Mouse (Mus musculus): ENCODE results near the gene Mta3. TPM values are rescaled to one million over a fixed set of nuclear protein-coding genes. Genes with fewer than 3 reads are reported as not detected.

The Mta3 gene
- total and polyA plus RNA-seq, 2 experiments from 2014 or later, result 35.7 to 38.9 TPM

GRCm38 (mm10) chr17:83753112-83753899, 47.3 kb downstream of the Mta3 start:
- H3K9me3 ChIP-seq (ENCODE audit: low read length), result no peaks in the 10 kb centered on the region
- ATAC-seq, result peak; percentile 16; the same call in 1 of the 2 replicates
- no peak overlapping the region for H3K9ac ChIP-seq
- no peaks in the 10 kb centered on the region for H3K27me3 ChIP-seq (ENCODE audit: insufficient read depth, low read length)
- DNase-seq, result no peak
- peaks cover 3% of the 10 kb centered on the region for H3K36me3 ChIP-seq (ENCODE audit: insufficient read depth)
- whole genome bisulfite sequencing, result 35% methylated on average over 11 of the region's 11 CpGs
- no peak overlapping the region for H3K4me2 ChIP-seq (ENCODE audit: low read depth)
- no peaks in the 10 kb centered on the region for H3K4me1 ChIP-seq (ENCODE audit: insufficient read depth)
- H3K4me3 ChIP-seq (ENCODE audit: low read depth, low read length), result no peak overlapping the region
- no peak overlapping the region for H3K27ac ChIP-seq (ENCODE audit: low read depth, low read length)
- TF ChIP-seq CTCF (IDR thresholded peaks at IDR 0.05; ENCODE audit: low read depth), result no peak

DNA sequence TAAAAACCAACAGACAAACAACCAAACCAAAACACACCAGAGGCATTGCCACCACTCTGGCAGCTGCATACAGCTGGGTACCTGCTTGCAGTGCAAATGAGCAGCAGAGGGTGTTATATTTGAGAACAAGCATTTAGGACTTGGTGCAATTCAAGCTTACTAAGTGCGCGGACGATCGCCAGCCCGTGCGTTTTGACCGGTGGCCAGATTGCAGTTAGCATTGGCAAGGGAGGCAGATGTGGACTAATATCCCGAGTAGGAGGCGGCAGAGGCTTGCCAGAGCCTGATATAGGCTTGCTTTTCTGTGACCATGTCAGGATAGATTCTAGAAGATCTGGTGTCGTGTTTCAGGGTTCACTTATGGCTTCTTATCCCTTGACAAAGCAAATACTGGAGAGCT, 52.1 kb downstream of the Mta3 start:
- 87% methylated on average over 10 of the region's 10 CpGs for WGBS

DNA sequence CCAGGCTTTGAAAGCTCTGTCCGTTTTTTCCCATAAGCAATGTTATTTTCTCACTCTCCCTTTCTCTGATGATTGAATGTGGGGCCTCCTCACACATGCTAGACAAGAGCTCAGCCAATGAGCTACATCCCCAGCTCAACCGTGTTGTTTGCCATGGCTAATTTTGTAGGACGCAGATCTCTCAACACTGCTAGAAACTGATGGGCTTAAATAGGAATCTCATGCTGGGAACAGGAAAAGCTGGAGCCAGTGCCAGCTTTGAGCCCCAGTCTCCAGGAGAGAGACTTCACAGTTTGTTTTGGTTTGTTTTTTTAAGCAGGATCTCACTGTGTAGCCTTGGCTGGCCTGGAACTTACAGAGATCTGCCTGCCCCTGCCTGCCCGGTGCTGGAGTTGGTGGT, 53.6 kb downstream of the Mta3 start:
- WGBS, result 48% methylated on average over 4 of the region's 4 CpGs
- Histone ChIP-seq H3K27me3 (ENCODE audit: insufficient read depth, low read length) (no peaks in the 10 kb centered on the region), H3K27ac (ENCODE audit: low read depth, low read length) (no peak overlapping the region), H3K9ac (no peak overlapping the region), H3K4me2 (ENCODE audit: low read depth) (no peak overlapping the region), H3K4me1 (ENCODE audit: insufficient read depth) (no peaks in the 10 kb centered on the region), H3K4me3 (ENCODE audit: low read depth, low read length) (no peak overlapping the region), H3K9me3 (ENCODE audit: low read length) (no peaks in the 10 kb centered on the region), H3K36me3 (ENCODE audit: insufficient read depth) (peaks cover 6% of the 10 kb centered on the region)
- peak; percentile 36 for DNase-seq
- ATAC-seq, result peak; percentile 55; the same call in 1 of the 2 replicates
- no peak for TF ChIP-seq CTCF (IDR thresholded peaks at IDR 0.05; ENCODE audit: low read depth)

More for the DNA sequence above, 52.1 kb downstream of the Mta3 start:
- no peak for TF ChIP-seq CTCF (IDR thresholded peaks at IDR 0.05; ENCODE audit: low read depth)
- H3K9ac ChIP-seq, result no peak overlapping the region
- DNase-seq (no peak), ATAC-seq (no peak)
- H3K36me3 ChIP-seq (ENCODE audit: insufficient read depth), result peaks cover 3% of the 10 kb centered on the region
- no peak overlapping the region for H3K4me3 ChIP-seq (ENCODE audit: low read depth, low read length)
- H3K27me3 ChIP-seq (ENCODE audit: insufficient read depth, low read length), result no peaks in the 10 kb centered on the region
- H3K27ac ChIP-seq (ENCODE audit: low read depth, low read length), result no peak overlapping the region
- no peaks in the 10 kb centered on the region for H3K4me1 ChIP-seq (ENCODE audit: insufficient read depth)
- no peak overlapping the region for H3K4me2 ChIP-seq (ENCODE audit: low read depth)
- H3K9me3 ChIP-seq (ENCODE audit: low read length), result no peaks in the 10 kb centered on the region

DNA sequence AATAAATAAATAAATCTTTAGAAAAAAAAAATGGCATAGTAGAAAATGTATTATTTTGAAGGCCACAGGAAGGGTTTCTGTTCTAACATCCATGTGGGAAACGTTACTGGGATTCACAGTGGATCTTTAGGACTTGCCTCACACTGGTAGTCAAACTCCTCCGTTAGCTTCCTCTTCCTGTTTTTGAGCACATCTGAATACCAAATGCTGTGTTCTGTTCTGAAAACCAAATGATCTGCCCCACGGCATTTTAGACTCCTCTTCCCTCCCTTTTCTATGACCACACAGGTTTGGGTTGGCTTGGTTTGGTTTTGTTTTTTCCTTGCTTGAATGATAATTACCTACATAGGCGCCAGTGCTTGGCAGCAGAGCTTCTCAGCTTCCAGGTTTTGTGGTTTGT, 58.6 kb downstream of the Mta3 start:
- 73% methylated on average over 4 of the region's 4 CpGs for WGBS
- Histone ChIP-seq H3K27me3 (ENCODE audit: insufficient read depth, low read length) (no peaks in the 10 kb centered on the region), H3K9me3 (ENCODE audit: low read length) (no peaks in the 10 kb centered on the region), H3K9ac (no peak overlapping the region), H3K4me3 (ENCODE audit: low read depth, low read length) (no peak overlapping the region), H3K36me3 (ENCODE audit: insufficient read depth) (peaks cover 11% of the 10 kb centered on the region; the same call in 1 of the 2 replicates), H3K27ac (ENCODE audit: low read depth, low read length) (no peak overlapping the region), H3K4me1 (ENCODE audit: insufficient read depth) (no peaks in the 10 kb centered on the region), H3K4me2 (ENCODE audit: low read depth) (no peak overlapping the region)
- ATAC-seq (no peak), DNase-seq (no peak)
- TF ChIP-seq CTCF (IDR thresholded peaks at IDR 0.05; ENCODE audit: low read depth), result no peak

- Histone ChIP-seq H3K4me3 (ENCODE audit: low read depth, low read length) (no peak overlapping the region), H3K27ac (ENCODE audit: low read depth, low read length) (no peak overlapping the region), H3K9me3 (ENCODE audit: low read length) (no peaks in the 10 kb centered on the region), H3K4me2 (ENCODE audit: low read depth) (no peak overlapping the region), H3K9ac (no peak overlapping the region), H3K36me3 (ENCODE audit: insufficient read depth) (peaks cover 11% of the 10 kb centered on the region; the same call in 1 of the 2 replicates), H3K4me1 (ENCODE audit: insufficient read depth) (no peaks in the 10 kb centered on the region), H3K27me3 (ENCODE audit: insufficient read depth, low read length) (no peaks in the 10 kb centered on the region)
- ATAC-seq (no peak), DNase-seq (no peak)
- 96% methylated on average over 7 of the region's 7 CpGs for WGBS
- TF ChIP-seq CTCF (IDR thresholded peaks at IDR 0.05; ENCODE audit: low read depth), result no peak
Measured at GRCm38 (mm10) chr17:83767064-83767463, 61.1 kb downstream of the Mta3 start.

DNA sequence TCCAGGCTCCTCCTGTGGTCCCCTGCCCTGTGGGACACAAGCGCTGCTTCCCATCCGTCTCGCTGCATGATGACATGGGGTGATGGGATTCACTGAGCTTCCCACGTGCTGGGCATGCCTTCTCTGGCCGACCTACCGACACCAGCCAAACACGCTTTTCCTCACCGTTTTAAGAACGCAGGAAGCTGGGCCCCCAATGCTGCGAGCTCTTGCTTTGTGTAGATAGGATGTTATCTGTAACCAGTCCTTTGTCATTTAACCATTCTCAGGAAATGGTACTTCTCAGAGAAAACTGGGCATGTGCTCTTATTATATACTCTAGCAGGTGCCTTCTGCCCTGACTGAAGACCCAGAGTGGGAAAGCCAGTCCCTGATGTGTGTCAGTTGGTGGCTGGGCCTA, 62.3 kb downstream of the Mta3 start:
- TF ChIP-seq CTCF (IDR thresholded peaks at IDR 0.05; ENCODE audit: low read depth), result no peak
- H3K36me3 ChIP-seq (ENCODE audit: insufficient read depth), result peaks cover 11% of the 10 kb centered on the region; the same call in 1 of the 2 replicates

DNA sequence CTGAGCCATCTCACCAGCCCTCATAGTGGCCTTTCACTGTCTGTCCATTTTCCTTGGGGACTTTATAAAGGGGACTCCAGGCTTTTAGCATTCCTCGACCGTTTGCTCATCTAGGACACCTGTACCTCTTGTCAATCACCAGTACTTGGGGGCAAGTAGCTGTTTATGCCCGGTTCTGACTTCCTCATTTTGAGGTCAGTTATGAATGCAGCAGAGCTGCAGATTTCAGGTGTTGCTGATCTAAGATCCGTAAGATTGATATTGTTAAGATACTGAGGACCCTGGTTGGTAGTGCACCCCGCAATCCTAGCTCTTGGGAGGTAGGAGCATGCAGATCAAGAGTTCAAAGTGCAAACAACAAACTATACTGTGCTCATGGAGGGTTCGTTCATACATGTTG, 64.4 kb downstream of the Mta3 start:
- H3K27ac ChIP-seq (ENCODE audit: low read depth, low read length), result no peak overlapping the region
- H3K4me3 ChIP-seq (ENCODE audit: low read depth, low read length), result no peak overlapping the region
- DNase-seq, result no peak
- no peak for ATAC-seq
- no peaks in the 10 kb centered on the region for H3K9me3 ChIP-seq (ENCODE audit: low read length)
- 87% methylated on average over 6 of the region's 6 CpGs for WGBS
- H3K36me3 ChIP-seq (ENCODE audit: insufficient read depth), result peaks cover 5% of the 10 kb centered on the region; the same call in 1 of the 2 replicates
- no peaks in the 10 kb centered on the region for H3K27me3 ChIP-seq (ENCODE audit: insufficient read depth, low read length)
- TF ChIP-seq CTCF (IDR thresholded peaks at IDR 0.05; ENCODE audit: low read depth), result no peak
- no peak overlapping the region for H3K9ac ChIP-seq
- H3K4me2 ChIP-seq (ENCODE audit: low read depth), result no peak overlapping the region
- H3K4me1 ChIP-seq (ENCODE audit: insufficient read depth), result 0 out of 2 replicates have a peak, but pooled peaks cover 4% of the 10 kb centered on the region

More for the DNA sequence above, 62.3 kb downstream of the Mta3 start:
- no peak overlapping the region for H3K27ac ChIP-seq (ENCODE audit: low read depth, low read length)
- H3K9ac ChIP-seq, result no peak overlapping the region
- H3K4me2 ChIP-seq (ENCODE audit: low read depth), result no peak overlapping the region
- WGBS, result 91% methylated on average over 10 of the region's 10 CpGs
- no peaks in the 10 kb centered on the region for H3K9me3 ChIP-seq (ENCODE audit: low read length)
- H3K4me1 ChIP-seq (ENCODE audit: insufficient read depth), result 0 out of 2 replicates have a peak, but pooled peaks cover 4% of the 10 kb centered on the region
- H3K4me3 ChIP-seq (ENCODE audit: low read depth, low read length), result no peak overlapping the region
- ATAC-seq, result no peak
- H3K27me3 ChIP-seq (ENCODE audit: insufficient read depth, low read length), result no peaks in the 10 kb centered on the region
- DNase-seq, result no peak
